Mouse (Mus musculus) myocyte (in vitro differentiated cells): Measurements from ENCODE around the gene Adgrl1. TPM values are rescaled to one million over a fixed set of nuclear protein-coding genes. Genes with fewer than 3 reads are reported as not detected.

Experiments used
- H3K27me3 ChIP-seq: one replicate; pipeline ENCODE4 v1.6.1; 2011; ENCODE audit not compliant: control insufficient read depth, insufficient read depth, insufficient read length
- H3K36me3 ChIP-seq: one replicate; pipeline ENCODE4 v1.6.1; 2011; ENCODE audit not compliant: control insufficient read depth, insufficient read depth
- H3K4me2 ChIP-seq: one replicate; pipeline ENCODE4 v1.6.1; 2011; ENCODE audit warnings: low read depth, control low read depth
- H3K4me3 ChIP-seq: one replicate; pipeline ENCODE4 v1.5.1; 2011; ENCODE audit warnings: mild to moderate bottlenecking, control low read depth, moderate library complexity
- H3K79me2 ChIP-seq: one replicate; pipeline ENCODE4 v1.6.1; 2011; ENCODE audit not compliant: control insufficient read depth, insufficient read depth
- H3ac ChIP-seq: one replicate; pipeline ENCODE4 v1.6.1; 2011; ENCODE audit not compliant: control insufficient read depth, insufficient read length
- CEBPB ChIP-seq: IDR thresholded peaks from 2 replicates; pipeline ENCODE4 v1.6.1; 2011; ENCODE audit warnings: mild to moderate bottlenecking, moderate library complexity; ENCODE audit not compliant: poor library complexity, insufficient read depth, severe bottlenecking
- E2F4 ChIP-seq: IDR thresholded peaks from one replicate; pipeline ENCODE4 v1.6.1; 2011; ENCODE audit warnings: mild to moderate bottlenecking, control low read depth, moderate library complexity; ENCODE audit not compliant: insufficient read depth
- MAX ChIP-seq: IDR thresholded peaks from one replicate; pipeline ENCODE4 v1.6.1; 2011; ENCODE audit warnings: low read depth, mild to moderate bottlenecking, control low read depth
- MYOD1 ChIP-seq, 3 experiments: IDR thresholded peaks; one replicate each; pipeline ENCODE4 v1.6.1; 2011; ENCODE audit warnings: control low read depth in 2 of 3, low read depth in 2 of 3, mild to moderate bottlenecking in 2 of 3, moderate library complexity in 1 of 3; ENCODE audit not compliant: insufficient read length in 2 of 3, control insufficient read depth in 1 of 3
- MYOG ChIP-seq, 3 experiments: IDR thresholded peaks; one replicate each; pipeline ENCODE4 v1.6.1; 2011; ENCODE audit warnings: control low read depth in 2 of 3, low read depth in 2 of 3, mild to moderate bottlenecking in 2 of 3; ENCODE audit not compliant: insufficient read length in 2 of 3, control insufficient read depth in 1 of 3, insufficient read depth in 1 of 3
- POLR2A ChIP-seq: IDR thresholded peaks from one replicate; pipeline ENCODE4 v1.6.1; 2011; ENCODE audit warnings: low read depth, mild to moderate bottlenecking, control low read depth, moderate library complexity; ENCODE audit not compliant: insufficient read length
- POLR2AphosphoS2 ChIP-seq: IDR thresholded peaks from one replicate; pipeline ENCODE4 v1.6.1; 2011; ENCODE audit warnings: low read depth, control low read depth; ENCODE audit not compliant: insufficient read length
- REST ChIP-seq: IDR thresholded peaks from one replicate; pipeline ENCODE4 v1.6.1; 2011; ENCODE audit warnings: mild to moderate bottlenecking, control low read depth, moderate library complexity; ENCODE audit not compliant: insufficient read depth, insufficient read length
- SRF ChIP-seq: IDR thresholded peaks from one replicate; pipeline ENCODE4 v1.6.1; 2011; ENCODE audit warnings: low read depth; ENCODE audit not compliant: control insufficient read depth, insufficient read length
- TCF12 ChIP-seq: IDR thresholded peaks from one replicate; pipeline ENCODE4 v1.6.1; 2011; ENCODE audit warnings: mild to moderate bottlenecking, control low read depth; ENCODE audit not compliant: poor library complexity, insufficient read depth, severe bottlenecking
- TCF3 ChIP-seq: IDR thresholded peaks from one replicate; pipeline ENCODE4 v1.6.1; 2011; ENCODE audit warnings: low read depth, control low read depth; ENCODE audit not compliant: insufficient read length
- USF1 ChIP-seq: IDR thresholded peaks from one replicate; pipeline ENCODE4 v1.6.1; 2011; ENCODE audit warnings: low read depth, mild to moderate bottlenecking, control low read depth, moderate library complexity
- polyA plus RNA-seq: library from polyadenylated mRNA; unstranded; fragments of >200 nt; fragmentation: generic; extraction: Trizol; gene quantifications from one replicate; pipeline ENCODE4 v1.2.1, GENCODE M21; 2012; ENCODE audit warnings: missing spikeins

Adgrl1 gene
- polyA plus RNA-seq, 1 experiment = 11.5 TPM

DNA sequence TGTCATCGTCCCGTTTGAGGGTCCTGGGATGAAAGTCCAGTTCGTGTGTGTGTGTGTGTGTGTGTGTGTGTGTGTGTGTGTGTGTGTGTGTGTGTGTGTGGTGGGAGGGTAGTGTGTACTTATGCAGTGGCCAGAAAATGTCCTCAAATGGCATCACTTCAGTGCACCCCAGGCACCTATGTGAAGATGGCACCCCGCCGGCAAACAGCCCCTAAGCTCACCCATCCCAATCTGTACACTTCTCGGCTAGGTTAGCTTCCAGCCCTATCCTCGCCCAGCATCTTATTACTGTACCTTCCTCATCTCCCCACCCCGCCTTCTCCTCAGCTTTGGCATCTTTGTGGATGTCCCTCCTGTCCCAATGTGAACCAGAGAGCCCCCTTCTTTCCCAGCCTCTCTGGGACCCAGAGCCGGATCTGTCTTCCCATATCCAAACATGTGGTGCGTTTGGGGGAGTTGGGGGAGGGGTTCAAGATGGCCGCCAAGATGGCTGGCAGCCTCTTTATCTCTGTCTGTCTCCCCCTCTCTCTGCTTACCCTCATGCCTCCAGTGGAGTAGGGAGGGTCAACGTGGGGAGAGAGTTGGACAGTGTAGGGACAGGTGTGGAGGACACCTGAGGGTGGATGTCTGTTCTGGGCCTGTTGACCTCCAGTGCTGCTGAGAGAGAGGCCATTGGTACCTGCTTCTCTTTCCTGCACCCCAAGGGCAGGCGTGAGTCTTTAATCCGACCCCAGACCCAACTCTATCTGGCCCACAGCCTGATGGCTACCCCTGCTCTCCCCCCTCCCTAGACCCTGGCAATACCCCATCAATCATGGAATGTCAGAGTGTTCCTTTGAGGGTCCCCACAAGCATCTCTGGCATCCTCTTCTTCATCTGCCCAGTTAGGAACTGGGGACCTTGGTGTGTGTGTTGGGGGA, 1.9 kb downstream of the Adgrl1 start:
- Histone ChIP-seq H3ac (peak overlapping the region; percentile 91), H3K27me3 (no peaks in the 10 kb centered on the region), H3K4me2 (peak overlapping the region; percentile 57), H3K79me2 (peaks cover 10% of the 10 kb centered on the region), H3K36me3 (no peaks in the 10 kb centered on the region), H3K4me3 (peak overlapping the region; percentile 23)
- TF ChIP-seq MAX (no peak), REST (no peak)

DNA sequence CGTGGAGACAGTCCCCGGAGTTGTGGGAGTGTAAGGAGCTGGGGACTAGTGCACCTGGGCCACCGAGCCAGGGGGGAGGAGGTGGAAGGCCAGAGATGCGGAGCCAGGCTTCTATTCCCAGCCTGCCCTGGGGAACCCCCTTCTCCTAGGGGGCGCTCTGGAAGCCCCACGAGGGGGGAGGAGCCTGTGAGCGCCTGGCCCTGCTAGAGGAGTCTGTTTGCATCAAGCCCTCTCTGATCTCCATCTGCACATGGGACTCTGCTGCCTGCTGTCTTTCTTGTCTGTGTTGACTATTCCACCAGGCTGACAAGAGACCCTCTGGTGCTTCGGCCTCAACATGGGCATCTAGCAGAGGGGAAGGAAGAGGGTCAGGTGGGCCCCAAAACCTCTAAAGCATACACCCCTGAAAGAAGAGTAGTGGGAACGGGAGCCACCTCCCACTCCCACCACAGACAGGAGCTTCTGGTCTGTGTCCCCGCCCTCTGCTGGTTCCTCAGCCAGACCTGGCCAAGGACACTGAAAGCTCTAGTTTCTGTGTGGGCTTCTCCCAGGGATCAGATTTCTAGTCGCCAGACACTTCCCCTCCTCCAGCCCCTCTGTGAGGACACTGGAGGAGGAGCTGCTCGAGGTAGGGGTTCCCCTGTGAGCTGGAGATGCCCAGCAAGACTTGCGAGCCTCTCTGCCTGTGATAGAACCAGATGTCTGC, 3.2 kb downstream of the Adgrl1 start:
- H3K4me2 ChIP-seq = peak overlapping the region; percentile 60
- no peak overlapping the region for H3K4me3 ChIP-seq
- no peak overlapping the region for H3ac ChIP-seq
- no peaks in the 10 kb centered on the region for H3K36me3 ChIP-seq
- TF ChIP-seq SRF (no peak), MYOD1 (IDR thresholded peaks at IDR 0.05; ENCODE audit: control insufficient read depth in 1 of 3, insufficient read length in 2 of 3, low read depth in 2 of 3) (no peak), TCF12 (no peak), REST (no peak), USF1 (no peak), MYOG (IDR thresholded peaks at IDR 0.05; ENCODE audit: control insufficient read depth in 1 of 3, insufficient read depth in 1 of 3, insufficient read length in 2 of 3, low read depth in 2 of 3) (no peak), CEBPB (no peak), TCF3 (no peak), MAX (no peak), POLR2AphosphoS2 (no peak), POLR2A (no peak), E2F4 (no peak)
- H3K27me3 ChIP-seq = no peaks in the 10 kb centered on the region
- peaks cover 10% of the 10 kb centered on the region for H3K79me2 ChIP-seq

- Histone ChIP-seq H3K36me3 (no peaks in the 10 kb centered on the region), H3K4me2 (no peak overlapping the region), H3K27me3 (no peaks in the 10 kb centered on the region), H3K79me2 (peaks cover 14% of the 10 kb centered on the region), H3K4me3 (no peak overlapping the region), H3ac (no peak overlapping the region)
- TF ChIP-seq MAX (no peak), USF1 (no peak), TCF3 (no peak), POLR2AphosphoS2 (no peak), SRF (no peak), E2F4 (no peak), REST (no peak), MYOD1 (IDR thresholded peaks at IDR 0.05; ENCODE audit: control insufficient read depth in 1 of 3, insufficient read length in 2 of 3, low read depth in 2 of 3) (no peak), POLR2A (no peak), MYOG (IDR thresholded peaks at IDR 0.05; ENCODE audit: control insufficient read depth in 1 of 3, insufficient read depth in 1 of 3, insufficient read length in 2 of 3, low read depth in 2 of 3) (no peak), CEBPB (no peak), TCF12 (no peak)
Measured at GRCm38 (mm10) chr8:83908583-83908982, 8.7 kb downstream of the Adgrl1 start.

- Histone ChIP-seq H3K79me2 (peaks cover 14% of the 10 kb centered on the region), H3K27me3 (no peaks in the 10 kb centered on the region), H3K4me2 (no peak overlapping the region), H3K36me3 (no peaks in the 10 kb centered on the region), H3ac (no peak overlapping the region), H3K4me3 (no peak overlapping the region)
- TF ChIP-seq MYOG (IDR thresholded peaks at IDR 0.05; ENCODE audit: control insufficient read depth in 1 of 3, insufficient read depth in 1 of 3, insufficient read length in 2 of 3, low read depth in 2 of 3) (no peak), POLR2A (no peak), MYOD1 (IDR thresholded peaks at IDR 0.05; ENCODE audit: control insufficient read depth in 1 of 3, insufficient read length in 2 of 3, low read depth in 2 of 3) (no peak), MAX (no peak), SRF (no peak), CEBPB (no peak), USF1 (no peak), E2F4 (no peak), REST (no peak), TCF12 (no peak), TCF3 (no peak), POLR2AphosphoS2 (no peak)
Measured at GRCm38 (mm10) chr8:83909311-83909710, 9.4 kb downstream of the Adgrl1 start.
